Mouse (Mus musculus): ENCODE measurements around the gene Pla2g6. TPM values are rescaled to one million over a fixed set of nuclear protein-coding genes. Genes with fewer than 3 reads are reported as not detected.

The Pla2g6 gene
- polyA plus RNA-seq, 1 experiment = 40.6 TPM

GRCm38 (mm10) chr15:79243234-79244042 is 84.8 kb downstream of the Pla2g6 start:
- no peak overlapping the region for H3K4me3 ChIP-seq (ENCODE audit: low read depth, low read length)
- 0 out of 2 replicates have a peak overlapping the region, but pooled peaks have one; percentile 10 for H3K27ac ChIP-seq (ENCODE audit: insufficient read depth, low read length)
- no peak for TF ChIP-seq POLR2A (IDR thresholded peaks at IDR 0.05; ENCODE audit: insufficient read depth, low read length)
- peak; percentile 80; the same call in 1 of the 2 replicates for TF ChIP-seq EP300 (IDR thresholded peaks at IDR 0.05; ENCODE audit: insufficient read depth, low read depth, low read length)
- peak; percentile 100 for TF ChIP-seq CTCF (IDR thresholded peaks at IDR 0.05; ENCODE audit: low read depth, low read length)
- peaks cover 3% of the 10 kb centered on the region for H3K4me1 ChIP-seq (ENCODE audit: control insufficient read depth, insufficient read depth, low read length)
- H3K27me3 ChIP-seq (ENCODE audit: control insufficient read depth, insufficient read depth, low read length, poor library complexity, severe bottlenecking) = no peaks in the 10 kb centered on the region
- H3K36me3 ChIP-seq (ENCODE audit: control insufficient read depth, insufficient read depth, low read length, poor library complexity, severe bottlenecking) = peaks cover 31% of the 10 kb centered on the region
- H3K9me3 ChIP-seq (replicated peaks; ENCODE audit: control insufficient read depth, insufficient read depth, low read length, poor library complexity, severe bottlenecking) = no peaks in the 10 kb centered on the region
- H3K9ac ChIP-seq (ENCODE audit: low read depth, poor library complexity, severe bottlenecking) = no peak overlapping the region

GRCm38 (mm10) chr15:79242574-79243233 is 85.5 kb downstream of the Pla2g6 start:
- Histone ChIP-seq H3K9ac (ENCODE audit: low read depth, poor library complexity, severe bottlenecking) (no peak overlapping the region), H3K4me3 (ENCODE audit: low read depth, low read length) (no peak overlapping the region), H3K9me3 (replicated peaks; ENCODE audit: control insufficient read depth, insufficient read depth, low read length, poor library complexity, severe bottlenecking) (no peaks in the 10 kb centered on the region), H3K27me3 (ENCODE audit: control insufficient read depth, insufficient read depth, low read length, poor library complexity, severe bottlenecking) (no peaks in the 10 kb centered on the region), H3K4me1 (ENCODE audit: control insufficient read depth, insufficient read depth, low read length) (peaks cover 3% of the 10 kb centered on the region), H3K36me3 (ENCODE audit: control insufficient read depth, insufficient read depth, low read length, poor library complexity, severe bottlenecking) (peaks cover 36% of the 10 kb centered on the region), H3K27ac (ENCODE audit: insufficient read depth, low read length) (no peak overlapping the region; the same call in 1 of the 2 replicates)
- TF ChIP-seq CTCF (IDR thresholded peaks at IDR 0.05; ENCODE audit: low read depth, low read length) = no peak
- no peak for TF ChIP-seq POLR2A (IDR thresholded peaks at IDR 0.05; ENCODE audit: insufficient read depth, low read length)
- TF ChIP-seq EP300 (IDR thresholded peaks at IDR 0.05; ENCODE audit: insufficient read depth, low read depth, low read length) = no peak

GRCm38 (mm10) chr15:79238036-79238435 is 90.2 kb downstream of the Pla2g6 start:
- H3K27me3 ChIP-seq (ENCODE audit: control insufficient read depth, insufficient read depth, low read length, poor library complexity, severe bottlenecking) = no peaks in the 10 kb centered on the region
- H3K27ac ChIP-seq (ENCODE audit: insufficient read depth, low read length) = no peak overlapping the region
- H3K36me3 ChIP-seq (ENCODE audit: control insufficient read depth, insufficient read depth, low read length, poor library complexity, severe bottlenecking) = peaks cover 48% of the 10 kb centered on the region

More at GRCm38 (mm10) chr15:79238036-79238435, 90.2 kb downstream of the Pla2g6 start:
- Histone ChIP-seq H3K9me3 (replicated peaks; ENCODE audit: control insufficient read depth, insufficient read depth, low read length, poor library complexity, severe bottlenecking) (no peaks in the 10 kb centered on the region), H3K4me3 (ENCODE audit: low read depth, low read length) (no peak overlapping the region), H3K4me1 (ENCODE audit: control insufficient read depth, insufficient read depth, low read length) (no peaks in the 10 kb centered on the region), H3K9ac (ENCODE audit: low read depth, poor library complexity, severe bottlenecking) (no peak overlapping the region)
- TF ChIP-seq EP300 (IDR thresholded peaks at IDR 0.05; ENCODE audit: insufficient read depth, low read depth, low read length) = no peak
- no peak for TF ChIP-seq CTCF (IDR thresholded peaks at IDR 0.05; ENCODE audit: low read depth, low read length)
- no peak for TF ChIP-seq POLR2A (IDR thresholded peaks at IDR 0.05; ENCODE audit: insufficient read depth, low read length)

Other genes starting within 250 kb of the Pla2g6 start
- 12.4 and 13.4 TPM in 2 replicates for gene Micall1, start 219.5 kb downstream of the Pla2g6 start, polyA plus RNA-seq (2011; ENCODE audit: insufficient read depth, insufficient read length, low read depth, missing spikeins)
- 162 and 166 TPM in 2 replicates for gene Polr2f, start 187.4 kb downstream of the Pla2g6 start, polyA plus RNA-seq (2011; ENCODE audit: insufficient read depth, insufficient read length, low read depth, missing spikeins)
- 1.4 TPM in 2 replicates for gene 1700088E04Rik, start 187.1 kb downstream of the Pla2g6 start, polyA plus RNA-seq (2011; ENCODE audit: insufficient read depth, insufficient read length, low read depth, missing spikeins)
- 0.43 and 1.4 TPM in 2 replicates for gene Sox10, start 163.2 kb downstream of the Pla2g6 start, polyA plus RNA-seq (2011; ENCODE audit: insufficient read depth, insufficient read length, low read depth, missing spikeins)
- 47.8 and 48.0 TPM in 2 replicates for gene Pick1, start 99.2 kb downstream of the Pla2g6 start, polyA plus RNA-seq (2011; ENCODE audit: insufficient read depth, insufficient read length, low read depth, missing spikeins)
- 1.0 TPM in 2 replicates for gene Gm49486, start 99.0 kb downstream of the Pla2g6 start, polyA plus RNA-seq (2011; ENCODE audit: insufficient read depth, insufficient read length, low read depth, missing spikeins)
- gene Slc16a8, start 73.6 kb downstream of the Pla2g6 start, polyA plus RNA-seq (2011; ENCODE audit: insufficient read depth, insufficient read length, low read depth, missing spikeins) = not detected in 2 replicates
- gene Baiap2l2, start 42.9 kb downstream of the Pla2g6 start, polyA plus RNA-seq (2011; ENCODE audit: insufficient read depth, insufficient read length, low read depth, missing spikeins) = 0.69 and 1.8 TPM in 2 replicates
- 12.3 and 14.5 TPM in 2 replicates for gene Maff, start 18.2 kb upstream of the Pla2g6 start, polyA plus RNA-seq (2011; ENCODE audit: insufficient read depth, insufficient read length, low read depth, missing spikeins)
- 50.7 and 59.6 TPM in 2 replicates for gene Tmem184b, start 75.2 kb upstream of the Pla2g6 start, polyA plus RNA-seq (2011; ENCODE audit: insufficient read depth, insufficient read length, low read depth, missing spikeins)
- gene Csnk1e, start 127.2 kb upstream of the Pla2g6 start, polyA plus RNA-seq (2011; ENCODE audit: insufficient read depth, insufficient read length, low read depth, missing spikeins) = 113 and 116 TPM in 2 replicates
- gene Kcnj4, start 176.9 kb upstream of the Pla2g6 start, polyA plus RNA-seq (2011; ENCODE audit: insufficient read depth, insufficient read length, low read depth, missing spikeins) = 4.5 TPM in 2 replicates
- gene Kdelr3, start 188.0 kb upstream of the Pla2g6 start, polyA plus RNA-seq (2011; ENCODE audit: insufficient read depth, insufficient read length, low read depth, missing spikeins) = 41.4 and 43.9 TPM in 2 replicates
- 375 and 392 TPM in 2 replicates for gene Ddx17, start 218.4 kb upstream of the Pla2g6 start, polyA plus RNA-seq (2011; ENCODE audit: insufficient read depth, insufficient read length, low read depth, missing spikeins)

Data from ES-Bruce4 (cell line).